Mouse (Mus musculus): ENCODE measurements around the gene Rpap3.
A peak's percentile ranks its signal among the peaks of the same experiment; 100 is the strongest.
"Not testable (repeated sequence)": the region's sequence is repeated elsewhere in the genome, so short reads cannot be mapped to it uniquely, and the experiment has no call there.

The Rpap3 gene

DNA sequence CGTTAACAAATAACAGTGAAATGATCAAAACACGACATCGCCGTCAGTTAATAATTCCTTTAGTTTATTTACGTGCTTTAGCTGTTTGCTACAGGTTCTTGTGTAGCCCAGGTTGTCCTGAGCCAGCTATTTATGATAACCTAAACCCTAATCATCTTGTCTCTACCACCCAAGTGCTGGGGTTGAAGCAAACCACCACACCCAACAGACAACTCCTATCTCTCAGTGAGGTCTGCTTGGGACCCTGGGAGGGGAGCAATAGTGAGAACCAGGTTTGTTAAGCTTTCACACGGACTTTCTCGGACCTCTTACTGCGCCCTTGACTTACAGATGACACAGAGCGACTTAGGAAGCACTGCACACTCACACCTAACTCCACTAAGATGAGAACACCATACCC is 21.5 kb downstream of the Rpap3 start:
- no peak for DNase-seq

DNA sequence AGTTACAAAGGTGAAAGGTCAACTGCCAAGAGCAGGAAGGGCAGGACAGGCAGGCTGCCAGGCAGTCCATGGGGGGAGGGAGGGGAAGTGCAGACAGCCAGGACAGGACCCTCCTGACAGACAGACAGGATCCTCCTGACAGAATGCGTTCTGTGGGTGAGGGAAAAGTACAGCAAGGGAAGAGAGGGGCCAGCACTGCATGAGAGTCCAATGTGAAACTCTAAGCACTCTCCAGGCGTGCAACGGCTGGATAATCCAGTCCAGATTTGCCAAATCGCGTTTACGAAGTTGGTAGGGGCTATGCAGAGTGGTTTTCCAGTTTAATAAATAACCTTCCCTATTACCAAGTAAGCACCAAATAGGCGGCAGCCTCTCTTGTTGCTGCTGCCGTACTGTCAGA is 23.6 kb downstream of the Rpap3 start:
- DNase-seq: no peak

DNA sequence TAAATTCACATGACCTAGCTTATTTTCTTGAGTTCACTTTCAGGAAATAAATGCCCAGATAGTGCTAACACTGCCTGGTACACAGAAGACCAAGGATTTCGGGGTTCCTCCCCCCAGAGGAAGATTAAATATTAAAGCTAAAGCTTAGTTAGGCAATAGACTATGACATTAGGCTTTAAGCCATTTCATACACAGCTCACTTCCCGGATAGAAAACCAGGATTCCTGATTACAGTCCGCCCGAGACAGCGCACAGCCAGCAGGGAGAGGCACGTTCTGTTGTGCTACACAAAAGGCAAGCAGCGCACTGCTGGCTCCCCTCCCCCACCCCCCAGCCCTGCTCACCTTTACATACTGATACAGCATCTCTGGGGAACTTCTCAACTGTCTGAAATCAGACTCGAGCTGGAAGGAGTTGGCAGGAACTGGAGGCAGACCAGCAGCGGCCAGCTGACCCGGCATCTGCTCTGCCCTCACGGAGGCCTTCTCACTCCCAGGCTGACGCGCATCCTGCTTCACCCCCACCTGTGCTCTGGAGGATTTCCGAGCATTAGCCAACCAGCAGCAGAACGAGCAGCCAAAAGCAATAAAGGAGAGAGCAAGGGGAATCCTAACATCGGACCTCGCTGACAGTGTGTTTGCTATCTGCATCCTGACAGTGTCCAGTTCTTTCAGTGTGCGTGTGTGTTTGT is 25.5 kb downstream of the Rpap3 start:
- no peak for DNase-seq

DNA sequence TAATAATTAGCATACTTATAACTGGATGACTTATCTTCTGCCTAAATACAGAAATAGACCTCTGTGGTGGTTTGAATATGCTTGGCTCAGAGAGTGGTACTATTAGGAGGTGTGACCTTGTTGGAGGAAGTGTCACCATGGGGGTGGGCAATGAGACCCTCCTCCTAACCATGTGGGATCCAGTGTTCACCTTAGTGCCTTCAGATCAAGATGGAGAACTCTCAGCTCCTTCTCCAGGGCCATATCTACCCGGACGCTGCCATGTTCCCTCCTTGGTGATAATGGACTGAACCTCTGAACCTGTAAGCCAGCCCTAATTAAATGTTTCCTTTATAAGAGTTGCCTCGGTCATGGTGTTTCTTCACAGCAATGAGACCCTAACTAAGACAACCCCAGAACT is 28.3 kb downstream of the Rpap3 start:
- DNase-seq: no peak

DNA sequence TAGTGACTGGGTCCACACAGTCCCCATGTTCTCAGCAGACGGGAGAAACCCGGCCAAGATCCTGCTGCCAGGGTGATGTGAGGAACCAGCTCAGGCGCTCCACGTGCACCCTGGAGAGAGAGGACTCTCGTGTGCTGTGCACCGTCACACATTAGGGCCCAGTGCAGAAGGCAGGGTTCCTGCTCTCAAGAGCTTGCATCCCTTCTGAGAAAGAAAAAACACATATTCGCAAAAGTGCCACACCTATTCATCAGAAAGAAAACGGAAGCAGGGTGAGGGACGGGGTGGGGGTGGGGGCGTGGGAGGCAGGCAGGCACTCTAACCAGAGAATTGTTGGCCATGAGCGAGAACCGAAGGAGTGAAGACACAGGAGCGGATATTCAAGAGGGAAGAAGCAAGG is 29.7 kb downstream of the Rpap3 start:
- no peak for DNase-seq

DNA sequence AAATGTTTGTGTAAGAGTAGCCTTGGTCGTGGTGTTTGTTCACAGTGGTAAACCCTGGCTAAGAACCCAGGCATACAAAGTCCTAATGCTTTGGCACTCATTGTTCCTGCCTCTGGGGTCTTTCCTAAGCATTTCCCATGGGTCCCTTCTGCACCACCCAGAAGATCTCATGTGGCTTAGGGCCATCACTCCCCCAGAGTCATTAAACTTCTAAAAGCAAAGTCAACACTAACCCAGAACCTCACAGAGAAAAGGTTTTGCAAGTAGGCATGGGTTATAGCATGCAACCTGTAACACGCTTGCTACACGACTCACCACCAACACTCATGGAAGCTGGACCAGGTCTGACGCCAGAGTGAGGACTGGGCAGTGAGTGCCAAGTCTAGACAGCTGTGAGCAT is 31.2 kb downstream of the Rpap3 start:
- no peak for DNase-seq

DNA sequence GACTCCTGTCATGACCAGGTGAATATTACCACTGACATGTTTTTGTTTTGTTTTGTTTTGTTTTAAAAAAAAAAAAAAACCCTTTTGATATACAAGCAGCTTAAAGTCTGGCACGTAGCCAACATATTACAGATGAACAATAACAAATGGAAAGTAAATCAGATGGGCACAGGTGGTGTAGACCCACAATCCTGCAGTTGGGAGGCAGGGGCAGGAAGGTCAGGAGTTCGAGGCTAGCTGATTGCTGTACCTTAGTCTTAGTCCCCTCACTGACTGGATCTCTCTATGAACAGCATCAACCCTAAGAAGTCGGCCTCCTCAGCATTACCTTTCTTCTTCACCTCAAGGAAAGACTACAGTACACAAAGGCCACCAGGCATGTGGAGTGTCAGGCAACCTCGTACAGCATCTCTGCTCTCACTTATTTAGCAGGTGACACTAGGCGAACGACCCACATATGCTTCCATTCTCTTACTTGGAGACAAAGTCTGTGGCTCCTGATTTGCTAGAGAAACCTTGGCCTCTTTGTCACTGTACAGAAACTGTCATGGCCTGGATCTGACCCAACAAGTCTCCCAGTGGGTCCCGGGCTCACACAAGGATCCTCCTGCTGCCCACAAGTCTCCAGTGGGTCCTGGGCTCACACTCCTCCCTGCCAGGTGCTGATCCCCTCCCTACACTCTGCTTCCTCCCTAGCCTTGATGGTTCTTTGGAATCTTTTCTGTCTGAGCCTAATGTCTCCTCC is 32.2 kb downstream of the Rpap3 start:
- no peak for DNase-seq

DNA sequence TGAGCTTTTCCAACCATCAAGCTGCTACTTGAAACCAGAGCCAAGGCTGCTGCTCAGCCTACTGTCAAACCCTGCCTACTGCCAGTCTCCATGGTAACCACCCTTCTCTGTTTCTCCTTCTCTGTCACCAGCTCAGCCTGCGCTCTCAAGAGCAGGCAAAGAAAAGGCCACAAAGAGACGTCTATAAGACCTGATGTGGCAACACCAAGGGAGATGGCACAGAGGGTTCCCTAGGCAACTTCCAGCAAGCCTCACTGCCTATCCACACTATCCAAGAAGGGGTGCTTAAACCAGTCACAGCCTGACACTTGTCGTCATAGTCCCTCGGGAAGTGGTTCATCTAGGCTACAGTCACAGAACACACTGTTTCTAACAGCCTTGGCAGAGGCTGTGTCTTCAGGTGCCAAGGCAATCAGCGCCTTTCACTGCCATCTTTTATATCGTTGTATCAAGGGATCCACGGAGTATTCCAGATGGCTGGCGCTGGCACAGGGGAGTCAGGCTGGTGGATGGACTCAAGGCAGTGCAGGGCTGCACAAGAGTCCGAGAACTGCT is 33.3 kb downstream of the Rpap3 start:
- no peak for DNase-seq

DNA sequence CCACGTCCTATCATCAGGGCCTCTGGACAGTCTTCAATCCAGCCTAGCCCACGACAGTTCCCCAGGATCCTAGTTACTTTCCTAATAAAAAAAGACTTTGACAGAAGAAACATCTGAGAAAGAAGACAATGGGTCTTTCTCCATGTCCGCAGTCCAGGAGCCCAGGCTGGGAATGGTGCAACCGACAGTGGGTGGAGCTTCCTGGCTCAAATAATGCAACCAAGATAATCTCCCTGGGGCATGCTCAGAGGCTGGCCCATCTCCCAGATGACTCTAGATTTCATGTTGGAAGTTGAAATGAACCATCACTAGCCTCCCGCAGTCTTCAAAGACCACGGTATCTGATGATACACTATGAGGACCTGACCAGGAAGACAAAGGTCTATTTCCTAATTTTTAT is 35.1 kb downstream of the Rpap3 start:
- DNase-seq: peak; percentile 18 to 21

DNA sequence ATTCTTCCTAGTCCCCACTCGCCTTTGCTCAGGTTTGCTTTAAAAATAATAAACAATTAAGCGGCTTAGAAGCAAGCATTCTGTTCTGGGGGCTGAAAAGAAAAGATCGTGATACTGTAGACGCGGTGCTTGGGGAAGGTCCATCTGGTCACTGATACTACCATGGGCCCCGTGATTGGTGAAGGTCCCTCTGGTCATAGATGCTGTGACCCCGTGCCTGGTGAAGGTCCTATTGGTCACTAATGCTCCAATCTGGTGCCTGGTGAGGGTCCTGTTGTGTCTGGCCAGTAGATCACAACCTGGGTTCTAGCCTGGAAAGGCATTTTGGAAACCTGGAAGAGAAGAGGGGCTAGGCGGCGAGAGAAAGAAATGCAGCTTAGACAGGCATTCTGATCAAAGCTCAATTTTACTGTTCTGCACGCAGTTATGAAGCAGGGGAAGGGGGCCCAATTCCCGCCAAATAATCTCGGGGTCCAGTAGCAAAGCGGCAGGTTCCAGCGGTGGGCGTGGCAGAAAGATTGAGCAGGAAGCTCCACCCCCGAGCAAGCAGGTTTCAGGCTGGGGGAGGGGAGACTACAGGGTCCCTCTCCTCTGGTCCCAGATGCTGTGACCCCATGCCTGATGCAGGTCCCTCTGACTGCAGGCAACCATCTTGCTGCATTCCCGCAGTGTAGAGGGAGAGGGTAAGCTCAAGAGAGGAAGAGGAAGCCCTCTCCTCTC is 37.3 kb downstream of the Rpap3 start:
- not testable (repeated sequence) for DNase-seq

DNA sequence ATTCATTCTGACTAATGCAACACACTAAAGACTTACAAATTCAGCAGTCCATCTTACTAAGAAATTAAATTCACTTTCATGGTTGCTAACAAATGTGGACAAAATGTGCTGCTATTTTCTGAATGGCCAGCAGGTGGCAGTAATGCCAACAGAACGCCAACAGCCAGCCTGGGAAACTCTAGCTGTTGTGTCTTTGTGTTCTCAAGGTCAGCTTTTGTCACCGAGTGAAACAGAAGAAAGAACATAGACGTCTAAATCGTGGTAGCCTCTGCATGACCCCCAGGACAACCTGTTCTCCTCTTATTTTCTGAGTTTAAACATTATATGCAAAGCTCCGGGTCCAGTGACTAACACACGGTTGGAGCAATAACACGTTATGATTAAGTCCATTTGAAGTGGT is 38.2 kb downstream of the Rpap3 start:
- DNase-seq: peak; percentile 40 to 43

DNA sequence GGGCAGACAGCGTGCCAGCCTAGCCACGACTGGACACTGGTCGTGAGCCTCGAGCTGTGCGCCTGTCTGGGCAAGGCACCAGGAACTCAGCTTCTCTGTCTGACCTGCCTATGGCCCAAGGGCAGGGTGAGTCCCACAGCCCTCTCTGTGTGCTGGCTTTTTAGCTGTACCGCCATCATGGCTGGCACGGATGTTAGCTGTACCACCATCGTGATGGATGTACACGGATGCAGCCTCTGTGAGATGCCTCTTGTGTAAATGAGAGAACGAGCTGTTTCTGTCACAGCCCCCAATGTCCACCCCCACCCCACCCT is 39.2 kb downstream of the Rpap3 start:
- DNase-seq: no peak

DNA sequence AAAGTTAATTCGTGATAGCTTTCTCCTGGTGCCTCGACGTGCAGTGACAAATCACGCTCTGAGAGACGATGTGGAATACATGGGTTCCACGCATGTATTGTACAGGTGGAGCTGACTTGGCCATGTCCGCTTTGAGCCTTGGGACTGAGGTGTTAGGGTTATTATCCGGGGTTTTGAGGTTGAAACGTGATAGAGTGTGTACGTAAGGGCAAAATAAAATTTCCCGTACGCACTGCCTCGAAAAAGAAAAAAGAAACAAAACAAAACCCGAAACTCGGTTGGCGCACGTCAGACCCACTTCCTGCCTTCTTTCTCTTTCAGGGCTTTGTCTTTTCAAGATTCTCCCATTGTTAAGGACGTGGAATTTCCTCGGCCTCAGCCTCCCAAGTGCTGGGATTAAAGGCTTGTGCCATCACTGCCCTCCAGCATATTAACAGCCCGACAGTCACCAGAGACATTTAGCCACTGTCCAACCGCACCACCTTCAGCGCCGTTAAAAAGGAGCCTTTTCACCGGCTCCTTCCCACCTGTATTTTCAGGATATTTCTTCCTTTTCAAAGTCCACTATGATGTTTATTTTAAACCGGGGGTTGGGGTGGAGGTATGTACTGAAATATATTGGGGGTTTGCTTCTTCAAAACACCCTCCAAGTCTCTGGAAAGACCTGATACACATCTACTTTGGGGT is 39.7 kb downstream of the Rpap3 start:
- no peak for DNase-seq

DNA sequence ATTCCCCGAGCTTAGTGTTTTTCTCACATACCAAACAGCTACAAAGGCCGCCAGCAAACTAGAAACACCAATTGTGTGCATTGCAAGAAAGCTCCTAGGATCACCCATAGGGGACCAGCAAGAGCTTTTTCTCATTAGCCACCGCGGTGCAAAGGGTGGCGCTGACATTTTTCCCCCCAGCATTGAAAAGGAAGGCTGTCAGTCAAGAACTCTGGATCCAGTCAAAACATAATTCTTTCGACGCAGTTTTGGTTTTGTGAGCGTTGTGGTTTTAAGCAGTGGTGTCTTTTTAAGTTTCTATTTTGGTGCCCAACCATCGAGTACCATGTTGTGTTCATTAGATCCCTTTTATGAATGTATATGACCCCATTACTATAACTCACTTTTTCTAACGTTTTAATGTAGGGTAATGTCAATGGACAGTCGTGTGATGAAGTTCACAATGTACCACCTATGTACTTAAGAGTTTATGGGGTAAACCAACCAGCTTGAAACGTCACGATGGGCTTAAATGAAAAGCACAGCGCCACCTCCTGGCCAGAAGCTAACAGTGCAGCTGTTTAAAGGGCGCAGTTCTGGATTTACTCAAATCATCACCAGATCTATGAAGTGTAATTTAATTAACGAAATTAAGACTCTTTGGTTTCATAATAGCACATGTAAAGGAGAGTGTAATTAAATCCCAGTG is 40.5 kb downstream of the Rpap3 start:
- no peak for DNase-seq

DNA sequence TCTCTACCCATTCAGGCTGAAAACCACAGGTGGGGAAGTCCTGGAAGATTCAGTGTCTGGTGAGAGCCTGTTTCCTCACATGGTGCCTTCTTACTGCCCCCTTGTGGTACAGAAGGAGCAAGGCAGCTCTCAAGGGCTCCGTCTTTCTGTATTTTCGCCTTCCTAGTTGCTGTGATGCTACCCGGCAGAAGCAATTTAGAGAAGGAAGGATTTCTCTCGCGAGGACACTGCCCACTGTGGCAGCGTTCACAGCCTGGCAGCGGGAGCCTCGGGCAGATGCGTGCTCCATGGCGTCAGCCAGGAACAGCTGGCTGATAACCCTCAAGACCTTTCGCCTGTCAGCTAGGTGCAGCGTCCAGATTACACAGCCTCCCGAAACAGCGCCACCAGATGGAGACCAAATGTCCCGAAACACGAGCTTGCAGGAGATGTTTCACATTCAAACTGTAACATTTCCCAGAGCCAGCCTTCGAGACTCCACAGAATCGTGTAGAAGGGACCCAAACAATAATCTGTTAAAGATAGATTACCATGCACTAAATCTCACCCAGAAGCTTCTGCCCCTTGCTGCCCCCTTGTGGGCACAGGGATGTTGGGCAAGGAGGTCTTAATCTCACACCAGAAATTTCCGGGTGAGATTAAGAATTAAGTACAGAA is 41.7 kb downstream of the Rpap3 start:
- peak; percentile 53 to 68 for DNase-seq

DNA sequence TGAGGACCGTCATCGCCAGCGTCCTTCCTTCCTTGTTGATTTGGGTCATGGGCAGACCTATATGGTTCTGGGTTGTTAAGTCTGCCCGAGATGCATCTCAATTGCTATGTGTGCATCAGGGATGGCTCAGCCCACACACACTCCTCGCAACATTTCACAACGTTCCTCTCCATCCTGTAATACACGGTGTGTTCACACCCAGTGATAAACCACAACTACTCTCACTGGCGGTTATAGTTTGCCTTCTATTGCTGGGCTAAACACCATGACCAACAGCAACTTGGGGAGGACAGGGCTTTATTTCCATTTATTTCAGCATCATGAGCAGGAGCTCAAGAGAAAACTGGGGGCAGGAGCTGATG is 46.9 kb downstream of the Rpap3 start:
- no peak for DNase-seq

DNA sequence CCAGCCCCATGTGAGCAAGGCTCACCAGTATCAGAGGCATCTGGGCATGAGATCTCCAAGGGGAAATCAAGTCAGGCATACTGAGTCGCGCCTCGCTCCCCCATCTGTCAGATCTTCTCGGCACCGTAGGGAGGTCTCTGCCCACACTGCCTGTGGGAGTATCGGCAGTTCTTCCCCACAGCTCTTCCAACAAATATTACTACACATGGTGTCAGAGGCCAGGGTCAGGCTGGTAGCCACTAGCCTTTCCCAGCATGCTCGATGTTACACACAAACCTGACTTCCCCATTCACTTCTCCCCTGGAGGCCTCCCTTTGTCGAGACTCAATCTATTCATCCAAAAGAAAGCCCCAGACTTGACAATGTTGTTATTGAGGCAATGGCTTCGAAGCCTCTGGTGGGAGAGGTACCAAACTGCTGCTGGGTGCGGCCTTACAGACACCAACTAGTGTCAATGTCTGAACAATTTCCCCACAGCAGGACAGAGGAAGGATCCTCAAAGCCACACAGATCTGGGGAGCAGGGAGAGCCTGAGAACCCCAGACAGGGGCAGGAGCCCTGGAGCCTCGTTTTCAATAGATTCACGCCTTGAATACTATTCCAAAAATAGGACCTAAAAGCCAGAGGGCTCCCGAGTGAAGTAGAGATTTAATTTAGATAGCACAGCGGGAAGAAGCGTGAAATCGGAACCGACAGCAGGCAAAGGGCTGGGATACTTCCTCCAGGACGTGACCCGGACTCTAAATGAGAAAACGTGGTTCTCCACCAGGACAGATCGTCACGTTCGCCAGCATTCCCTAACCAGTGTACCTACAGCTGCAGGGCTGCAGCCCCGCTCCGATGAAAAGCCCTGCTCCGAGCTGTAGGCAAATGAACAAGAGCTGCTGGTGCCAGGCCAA is 47.5 kb downstream of the Rpap3 start:
- no peak for DNase-seq

DNA sequence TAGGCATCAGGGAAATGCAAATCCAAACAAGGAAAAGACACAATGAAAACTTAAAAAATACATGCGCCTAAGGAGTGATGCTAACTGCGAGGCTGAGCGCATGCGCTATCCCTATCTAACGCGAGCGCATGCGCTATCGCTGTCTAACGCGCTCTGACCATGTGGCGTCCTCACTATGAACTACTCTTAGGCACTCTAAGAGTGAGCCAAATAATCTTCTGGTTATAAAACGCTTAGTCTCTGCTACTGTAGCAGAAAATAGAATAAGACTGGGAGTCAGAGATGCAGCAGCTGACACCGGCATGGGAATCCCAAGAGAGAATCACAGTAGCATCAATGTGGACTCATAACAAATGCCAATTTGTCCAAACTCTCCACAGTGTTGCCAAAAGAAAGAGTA is 48.2 kb downstream of the Rpap3 start:
- DNase-seq: no peak

DNA sequence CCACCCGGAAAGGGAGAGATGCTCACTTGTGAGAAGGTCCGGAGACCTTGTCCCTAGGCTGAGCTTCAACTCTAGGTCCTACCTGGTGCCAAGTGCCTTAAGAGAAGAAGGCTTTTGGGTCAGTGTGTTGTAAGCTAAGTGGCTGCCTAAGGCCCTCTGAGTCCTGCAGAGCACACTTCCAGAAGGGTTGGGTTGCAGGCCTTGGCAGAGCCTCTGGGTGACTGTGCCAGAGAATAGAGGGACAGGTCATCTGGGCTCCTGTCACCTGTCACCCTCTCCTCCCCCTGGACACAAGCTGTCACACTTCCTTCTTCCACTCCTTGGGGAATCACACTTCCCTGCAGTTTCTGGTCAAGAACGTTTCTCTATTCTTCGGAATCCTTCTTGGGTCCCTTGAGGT is 55.9 kb downstream of the Rpap3 start:
- no peak for DNase-seq

DNA sequence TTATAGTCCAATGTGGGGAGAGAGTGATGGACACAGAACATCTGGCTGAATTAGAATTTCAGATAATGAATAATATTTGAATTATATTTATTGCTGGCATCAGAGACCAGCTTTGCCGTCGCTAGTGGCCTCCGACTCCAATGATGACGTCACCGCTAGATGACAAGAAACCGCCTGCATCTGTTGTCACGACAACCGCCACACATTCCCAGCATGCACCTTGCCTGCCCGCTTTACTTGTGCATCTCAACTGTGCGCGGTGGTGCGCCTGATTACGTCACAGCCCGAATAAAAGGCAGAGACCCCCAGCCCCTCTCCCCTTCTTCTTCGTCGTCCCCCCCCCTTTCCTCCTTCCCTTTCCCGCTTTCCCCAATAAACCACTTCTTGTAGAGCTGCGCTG is 57.4 kb downstream of the Rpap3 start:
- no peak for DNase-seq

DNA sequence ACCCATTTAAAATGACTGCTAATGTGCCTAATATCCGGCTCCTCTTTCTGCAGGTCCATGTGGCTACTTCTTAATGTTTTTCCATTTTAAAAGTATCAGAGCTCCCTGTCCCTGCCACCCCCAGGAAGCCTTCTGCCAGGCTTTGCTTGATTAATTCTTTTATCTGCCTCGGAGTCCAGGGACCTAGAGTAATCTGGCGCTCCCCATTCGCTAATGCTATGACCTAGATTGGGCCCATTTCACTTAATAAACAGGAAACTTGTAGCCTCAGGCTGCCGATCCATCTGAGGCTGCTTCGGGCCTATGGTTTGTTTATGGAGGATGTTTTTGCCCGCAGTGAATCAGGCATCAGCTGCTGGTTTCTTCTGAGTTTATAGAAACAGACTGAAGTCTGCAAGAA is 59.2 kb downstream of the Rpap3 start:
- no peak for DNase-seq

All from lung, adult 18-20 months (tissue).